Mouse (Mus musculus) lung, postnatal 14 days (tissue): ENCODE measurements around the gene Igsf10.
"Not testable (repeated sequence)": the region's sequence is repeated elsewhere in the genome, so short reads cannot be mapped to it uniquely, and the experiment has no call there.

Source experiments
- DNase-seq: peaks from one replicate; pipeline ENCODE4 v3.0.0; 2021

Igsf10 gene

DNA sequence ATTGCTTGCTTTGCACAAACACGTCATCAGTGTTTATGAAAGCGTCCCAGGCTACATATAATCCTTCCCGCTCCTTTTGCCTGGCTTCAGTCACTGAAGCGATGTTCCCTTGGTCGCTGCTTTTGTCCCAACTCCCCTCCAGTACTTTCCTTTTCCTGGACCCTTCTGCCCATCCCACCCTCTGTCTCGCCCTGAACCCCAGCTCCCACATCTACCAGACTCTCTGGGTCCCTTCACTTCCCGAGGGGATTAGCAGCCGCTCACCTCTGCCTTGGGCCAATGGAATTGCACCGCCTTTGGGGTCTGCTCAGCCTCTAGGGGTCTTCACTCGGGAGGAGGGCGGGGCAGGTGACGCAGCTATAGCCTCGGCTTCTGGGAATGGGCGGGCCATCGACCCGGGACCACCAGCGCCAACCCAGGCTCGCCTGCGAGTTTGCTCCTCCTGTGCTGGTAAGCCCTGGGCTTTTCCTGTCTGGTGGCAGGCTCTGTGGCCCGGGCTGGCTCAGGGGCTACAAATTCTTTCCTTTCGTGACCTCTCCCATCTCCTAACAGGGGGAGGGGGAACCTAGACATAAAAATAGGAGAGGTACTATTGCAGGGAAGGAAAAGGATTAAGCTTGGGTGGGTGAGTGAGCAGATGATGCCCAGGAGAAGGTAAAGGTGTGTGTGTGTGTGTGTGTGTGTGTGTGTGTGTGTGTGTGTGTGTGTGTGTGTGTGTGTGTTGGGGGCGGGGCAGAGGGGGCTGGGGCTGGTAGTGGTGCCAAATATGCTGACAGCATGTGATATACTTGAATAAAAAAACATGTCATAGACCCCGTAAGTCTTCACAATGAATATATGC is at the start of gene Igsf10:
TSS of gene Igsf10 (minus strand) at position 330 of the 841 bp plus-strand sequence.
- peak; percentile 32 for DNase-seq

DNA sequence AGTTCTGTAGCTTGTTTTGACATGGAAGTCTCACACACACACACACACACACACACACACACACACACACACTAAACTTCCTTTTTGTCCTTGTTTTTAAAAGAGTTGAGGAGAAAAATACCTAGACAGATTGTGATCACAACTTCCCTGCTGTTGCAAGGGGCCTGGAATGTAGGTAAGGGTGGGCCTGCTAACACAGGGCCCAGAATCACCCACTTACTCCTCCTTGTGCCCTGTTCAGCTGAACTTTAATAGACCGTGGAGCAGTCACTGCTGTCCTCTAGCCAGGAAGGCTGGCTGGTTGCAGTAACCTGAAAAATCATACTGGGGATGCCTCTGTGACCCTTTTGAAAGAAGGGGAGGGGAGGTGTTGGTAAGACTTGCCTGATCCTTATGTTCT is 41.4 kb upstream of the Igsf10 start:
- DNase-seq: no peak

DNA sequence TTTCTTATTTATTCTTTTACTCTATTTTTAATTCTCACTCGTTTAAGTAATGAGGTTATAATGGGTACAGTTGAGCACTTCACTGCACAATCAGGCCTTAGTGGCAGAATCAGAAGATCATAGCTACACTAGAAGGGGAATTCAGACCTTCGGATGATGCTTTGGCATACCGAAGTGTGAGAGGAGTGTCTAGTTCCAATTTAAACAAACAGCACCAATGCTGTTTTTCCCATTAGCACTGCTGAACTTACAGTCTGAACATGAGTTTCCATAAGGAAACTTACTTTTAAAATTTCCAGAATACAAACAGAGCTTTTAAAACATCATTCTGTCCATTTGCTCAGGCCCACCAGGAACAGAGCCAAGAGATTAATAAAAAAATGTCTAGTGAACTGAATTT is 40.8 kb upstream of the Igsf10 start:
- no peak for DNase-seq

DNA sequence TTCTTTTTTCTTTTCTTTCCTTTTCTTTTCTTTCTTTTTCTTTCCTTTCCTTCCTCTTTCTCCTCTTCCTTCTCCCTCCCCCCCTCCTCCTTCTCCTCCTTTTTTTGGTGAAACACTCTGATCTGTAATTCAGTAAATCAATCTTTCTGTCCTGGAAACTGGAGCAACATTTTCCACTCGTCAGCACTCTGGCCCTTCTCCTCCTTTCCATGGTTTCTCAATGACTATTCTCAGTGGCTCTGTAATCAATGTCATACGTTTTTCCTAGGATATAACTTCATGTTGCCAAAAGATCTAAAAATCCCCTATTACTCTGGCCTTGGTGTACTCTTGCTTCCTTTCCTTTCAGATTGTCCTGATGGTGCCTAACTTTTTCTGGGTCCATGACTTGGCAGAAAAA is 40.1 kb upstream of the Igsf10 start:
- no peak for DNase-seq

DNA sequence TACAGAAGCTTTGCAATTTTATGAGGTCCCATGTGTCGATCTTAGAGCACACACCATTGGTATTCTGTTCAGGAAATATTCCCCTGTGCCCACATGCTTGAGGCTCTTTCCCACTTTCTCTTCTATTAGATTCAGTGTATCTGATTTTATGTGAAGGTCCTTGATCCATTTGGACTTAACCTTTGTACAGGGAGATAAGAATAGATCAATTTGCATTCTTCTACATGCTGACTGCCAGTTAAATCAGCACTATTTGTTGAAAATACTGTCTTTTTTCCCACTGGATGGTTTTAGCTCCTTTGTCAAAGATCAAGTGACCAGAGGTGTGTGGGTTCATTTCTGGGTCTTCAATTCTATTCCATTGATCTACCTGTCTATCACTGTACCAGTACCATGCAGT is 34.6 kb upstream of the Igsf10 start:
- not testable (repeated sequence) for DNase-seq

DNA sequence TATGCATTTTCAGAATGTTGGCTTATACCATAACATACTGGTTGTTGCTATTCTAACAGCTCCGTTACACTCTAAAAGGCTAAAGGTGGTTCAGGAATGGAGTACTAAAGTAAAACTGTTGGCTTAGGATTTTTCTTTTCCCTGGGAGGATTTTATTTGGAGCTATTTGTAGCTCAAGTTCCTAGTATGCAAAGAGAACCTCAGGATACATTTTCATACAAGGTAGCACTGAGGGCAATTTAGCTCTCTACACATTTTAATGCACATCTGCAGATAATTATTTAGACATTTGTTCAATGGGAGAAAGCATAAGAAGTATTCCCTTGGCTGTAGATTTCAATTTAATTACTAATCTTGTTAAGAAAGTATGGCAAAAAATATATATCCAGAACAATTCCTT is 17.7 kb upstream of the Igsf10 start:
- DNase-seq: no peak

DNA sequence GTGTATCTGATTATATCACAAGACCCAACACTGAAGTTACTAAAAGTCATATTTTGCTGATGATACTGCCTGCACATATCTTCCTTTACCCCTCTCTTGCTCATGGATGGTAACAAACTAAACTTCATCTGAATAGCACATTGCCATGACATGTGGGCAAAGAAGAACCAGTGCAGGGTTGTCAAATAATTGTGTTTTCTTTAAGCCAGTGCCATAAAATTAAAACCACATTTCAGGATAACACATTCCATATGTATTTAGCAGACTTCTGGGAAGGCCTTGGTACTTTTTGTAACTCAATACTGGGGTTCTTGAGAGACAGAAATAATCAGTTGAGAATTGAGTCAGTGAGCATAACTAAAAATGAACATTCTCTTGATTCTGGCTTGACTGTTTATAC is 15.9 kb upstream of the Igsf10 start:
- DNase-seq: no peak

DNA sequence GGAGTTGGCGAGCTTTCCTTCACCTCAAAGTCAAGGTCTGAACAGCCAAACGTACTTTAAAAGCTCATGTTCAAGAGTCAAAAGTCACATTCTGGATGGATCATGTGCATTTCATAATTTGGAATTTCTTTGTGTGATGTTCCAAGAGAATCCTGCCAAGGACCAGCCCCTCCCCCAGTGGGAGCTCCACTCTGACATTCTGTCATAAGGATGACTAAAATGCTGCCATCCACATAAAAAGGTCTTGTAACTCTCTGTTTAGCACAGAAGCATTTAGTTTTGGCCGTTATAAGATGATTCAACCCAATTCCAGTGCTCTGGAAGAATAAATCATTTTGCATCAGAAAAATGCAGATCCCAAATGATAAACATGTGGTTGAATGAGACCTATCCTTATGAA is 10.0 kb upstream of the Igsf10 start:
- peak; percentile 40 for DNase-seq

DNA sequence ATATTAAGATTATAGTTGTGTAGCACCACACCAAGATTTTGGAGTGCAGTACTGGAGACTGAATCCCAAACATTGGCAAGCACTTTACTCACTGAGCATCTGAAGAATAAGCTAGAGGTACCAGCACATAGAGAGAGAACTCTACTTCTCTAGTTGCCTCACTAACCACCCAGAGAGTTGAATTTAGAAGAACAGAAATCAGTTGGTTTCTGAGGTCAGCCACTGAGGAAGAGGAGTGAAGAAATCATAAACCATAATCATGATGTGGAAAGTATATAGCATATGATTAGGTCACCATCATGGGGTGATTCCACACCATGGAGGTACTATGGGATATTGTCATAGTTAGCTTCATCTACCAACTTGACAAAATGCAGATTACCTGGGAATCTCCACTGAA is 7.6 kb upstream of the Igsf10 start:
- no peak for DNase-seq

DNA sequence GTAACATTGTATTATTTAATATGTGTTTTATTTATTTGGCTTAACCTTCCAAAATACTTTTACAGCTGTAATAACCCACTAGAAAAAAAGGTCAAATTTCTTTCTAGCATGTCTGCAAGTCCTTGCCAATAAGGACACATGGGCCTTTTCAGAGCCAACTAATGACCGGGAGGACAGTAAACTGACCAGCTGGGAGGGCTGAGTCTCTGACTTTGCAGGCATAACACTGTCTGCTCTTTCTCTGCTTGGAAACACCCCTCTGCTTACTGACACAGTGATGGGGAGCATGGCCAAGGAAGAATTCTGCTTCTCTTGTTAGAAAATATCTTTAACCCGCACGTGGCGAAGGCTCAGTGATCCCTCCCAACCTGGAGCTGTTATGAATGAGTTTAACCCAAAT is 1.2 kb downstream of the Igsf10 start:
- peak; percentile 38 for DNase-seq

DNA sequence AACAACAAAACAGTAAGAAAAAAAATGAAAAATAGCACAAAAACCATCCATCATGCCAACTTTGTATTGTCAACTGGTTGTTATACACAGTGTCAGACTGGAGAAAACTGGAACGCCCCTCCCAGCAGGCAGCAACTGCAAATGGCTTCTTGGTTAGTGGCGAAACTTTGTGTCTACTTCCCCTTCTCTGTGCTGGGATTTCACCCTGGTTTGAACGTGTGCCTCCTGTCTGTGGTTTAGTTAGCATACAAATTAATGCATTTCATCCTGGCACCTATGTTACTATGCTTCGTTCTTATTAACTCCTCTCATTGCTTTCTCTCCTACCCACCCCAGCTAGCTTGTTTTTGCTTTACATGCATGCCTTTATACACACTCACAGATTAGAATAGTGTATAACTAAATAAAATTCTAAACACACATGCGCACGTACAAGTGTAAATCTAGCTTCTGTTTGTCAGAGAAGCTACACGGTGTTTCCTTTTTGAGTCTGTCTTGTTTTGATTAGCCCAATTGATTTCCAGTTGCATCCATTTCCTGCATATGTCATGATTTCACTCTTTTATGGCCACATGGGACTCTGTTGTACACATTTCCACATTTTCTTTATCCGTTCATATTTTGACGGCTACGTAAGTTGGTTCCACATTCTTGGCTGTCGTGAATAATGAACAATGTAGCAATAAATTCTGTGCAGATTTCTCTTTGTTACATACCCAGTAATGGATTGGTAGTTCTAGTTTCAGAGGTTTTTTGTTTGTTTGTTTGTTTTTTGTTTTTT is 2.4 kb downstream of the Igsf10 start:
- no peak for DNase-seq

DNA sequence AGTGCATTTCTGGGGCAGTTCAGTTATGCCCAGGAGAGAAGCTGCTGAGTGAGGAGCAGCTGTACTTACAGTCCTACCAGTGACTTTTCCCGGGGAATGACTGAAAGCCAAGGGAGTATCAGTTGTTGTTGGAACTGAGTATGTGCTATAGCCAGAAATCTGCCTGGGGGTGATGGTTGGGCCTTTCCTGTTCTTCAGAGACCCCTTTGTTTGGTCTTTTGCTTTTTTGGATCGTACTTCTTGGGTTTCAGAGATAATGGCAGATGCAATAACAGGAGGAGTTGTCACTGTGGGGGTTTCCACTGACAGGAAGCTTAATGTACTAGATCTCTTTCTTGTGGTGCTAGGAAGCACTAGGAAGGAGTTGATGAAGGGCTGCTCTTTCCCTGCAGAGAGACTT is 15.7 kb downstream of the Igsf10 start:
- DNase-seq: no peak

DNA sequence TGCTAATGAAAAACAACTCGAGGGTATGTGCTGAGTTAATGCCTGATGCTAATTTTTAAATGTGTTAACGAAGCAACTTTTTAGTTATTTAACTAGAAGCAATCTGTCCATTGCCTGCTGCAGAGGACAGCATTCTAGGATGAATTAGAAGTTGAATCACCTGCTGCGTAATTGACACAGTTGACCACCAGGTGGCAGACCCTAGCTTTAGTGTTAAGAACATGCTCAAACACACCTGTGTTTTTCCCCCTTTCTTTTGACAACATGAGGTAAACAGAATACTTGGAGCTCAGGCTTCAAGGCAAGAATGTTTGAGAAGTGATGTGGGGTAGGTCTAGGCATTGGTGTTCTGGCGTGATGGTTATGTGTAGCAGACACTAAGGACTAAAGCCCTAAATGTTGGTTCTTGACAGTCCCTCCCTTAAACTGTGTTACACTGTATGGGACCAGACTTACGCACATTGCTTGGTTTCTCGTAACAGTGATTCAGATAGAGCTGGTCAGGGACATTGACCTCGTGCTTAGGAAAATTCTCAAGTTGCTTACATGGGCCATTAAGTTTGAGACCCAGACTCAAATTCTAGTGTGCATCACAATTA is 22.8 kb downstream of the Igsf10 start:
- peak; percentile 68 for DNase-seq

DNA sequence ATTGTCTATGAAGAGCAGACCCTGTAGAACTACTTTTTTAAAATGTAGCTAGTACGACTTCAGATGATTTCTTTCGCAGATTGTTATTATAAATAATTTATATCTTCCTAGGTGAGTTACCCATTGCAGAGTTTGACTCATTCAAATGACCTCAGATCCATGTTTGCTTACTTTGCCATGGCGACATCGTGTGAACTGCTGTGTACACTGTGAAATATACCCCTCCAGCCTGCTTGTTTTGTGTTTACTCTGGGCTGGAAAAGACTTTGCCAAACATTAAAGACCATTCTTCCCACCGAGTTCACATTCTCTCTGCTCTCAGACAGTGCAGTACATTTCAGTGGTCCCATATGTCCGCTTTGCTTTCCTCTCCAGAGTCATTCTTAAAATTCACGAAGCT is 28.1 kb downstream of the Igsf10 start:
- no peak for DNase-seq

DNA sequence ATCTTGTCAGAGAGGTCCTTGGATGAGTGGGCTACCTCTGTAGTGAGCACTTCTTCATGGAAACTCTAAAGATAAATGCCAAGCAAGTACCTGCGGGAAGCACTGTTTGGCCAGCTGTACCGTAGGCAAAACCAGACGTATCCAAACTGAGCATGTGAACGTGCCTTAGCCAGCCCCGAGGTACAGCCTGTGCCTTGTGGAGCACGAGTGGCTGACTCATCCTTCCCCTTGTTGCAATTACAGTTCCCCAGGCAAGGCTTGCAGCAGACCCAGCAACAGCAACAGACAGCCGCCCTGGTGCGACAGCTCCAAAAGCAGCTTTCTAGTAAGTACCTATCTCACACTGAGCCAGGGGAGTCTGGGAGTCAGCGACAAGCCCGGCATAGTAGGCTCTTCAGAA is 31.6 kb downstream of the Igsf10 start:
- DNase-seq: peak; percentile 12

DNA sequence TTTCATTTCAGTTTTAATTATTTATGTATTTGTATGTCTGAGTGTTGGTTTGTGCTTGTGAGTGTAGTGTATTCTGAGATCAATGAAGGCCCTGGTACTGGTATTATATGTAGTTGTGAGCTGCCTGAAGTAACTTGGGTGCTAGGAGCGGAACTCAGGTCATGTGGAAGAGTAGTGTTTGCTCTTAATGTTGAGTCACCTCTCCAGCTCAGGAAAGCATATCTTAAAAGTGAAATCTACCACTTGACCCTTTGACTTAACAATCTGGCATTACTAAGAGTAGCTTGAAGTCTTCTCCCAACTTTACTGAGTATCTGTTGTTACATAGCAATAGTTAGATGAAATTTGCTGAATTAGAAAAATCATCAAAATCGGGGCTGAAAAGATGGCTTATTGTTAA is 38.7 kb downstream of the Igsf10 start:
- no peak for DNase-seq

DNA sequence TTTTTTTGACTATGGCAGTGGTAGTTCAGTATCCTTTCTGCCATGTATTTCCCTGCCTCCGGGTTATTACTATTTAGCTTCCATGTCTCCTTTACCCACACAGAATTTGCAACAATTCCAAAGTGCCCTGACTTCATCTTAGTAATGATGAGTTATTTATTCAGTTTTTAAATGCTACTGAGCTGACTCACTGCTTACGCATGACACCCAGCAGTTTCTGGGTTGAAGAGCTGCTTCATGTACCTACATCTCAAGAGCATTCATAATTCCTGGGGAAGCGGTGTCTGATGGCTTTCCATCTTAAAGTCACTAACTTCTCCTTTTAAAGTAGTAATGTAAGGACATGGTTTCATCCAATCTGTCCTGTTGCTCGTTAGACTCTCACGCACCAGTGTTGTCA is 39.2 kb downstream of the Igsf10 start:
- no peak for DNase-seq

DNA sequence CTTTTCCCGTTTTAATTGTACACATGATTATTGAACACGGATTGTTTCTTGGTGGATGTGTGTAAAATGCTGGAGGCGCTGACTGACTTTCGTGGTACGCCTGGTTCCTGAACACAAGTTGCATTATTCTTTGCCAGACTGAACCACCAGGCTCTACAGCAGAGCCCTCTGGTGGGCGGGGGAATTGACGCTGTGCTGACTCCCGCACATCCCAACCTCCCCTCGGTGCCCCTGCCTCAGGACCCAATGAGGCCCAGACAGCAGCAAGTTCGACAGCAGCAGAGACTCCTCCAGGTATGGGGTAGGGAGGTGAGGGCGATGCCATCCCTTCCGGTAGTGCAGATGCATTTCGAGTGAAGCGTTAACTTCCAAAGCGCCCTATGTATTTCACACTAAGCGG is 46.5 kb downstream of the Igsf10 start:
- no peak for DNase-seq

DNA sequence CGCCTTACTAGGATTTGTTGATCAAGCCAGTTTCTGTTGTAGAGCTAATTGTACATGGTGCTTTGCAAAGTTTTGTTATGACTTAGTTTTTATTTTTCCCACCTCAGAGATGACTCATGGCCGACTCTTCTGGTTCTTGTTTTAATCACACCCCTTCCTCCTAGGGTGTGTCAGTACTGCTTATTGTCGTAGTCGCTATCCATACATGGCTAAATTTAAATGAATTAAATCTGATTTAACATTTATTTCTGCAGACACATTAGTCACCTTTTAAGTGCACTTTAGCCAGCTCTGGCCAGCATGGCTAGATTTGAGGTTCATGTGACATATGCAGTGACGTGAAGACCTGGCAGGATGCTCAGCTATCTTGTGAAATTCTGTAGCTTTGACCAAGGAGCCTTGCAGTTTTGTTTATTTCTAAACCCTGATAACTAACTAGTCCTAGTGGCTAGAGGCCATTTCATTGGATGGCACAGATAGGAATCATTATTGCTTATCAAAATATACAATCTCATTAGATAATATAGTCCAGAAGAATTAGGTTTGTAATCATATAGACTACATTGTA is 47.5 kb downstream of the Igsf10 start:
- no peak for DNase-seq

DNA sequence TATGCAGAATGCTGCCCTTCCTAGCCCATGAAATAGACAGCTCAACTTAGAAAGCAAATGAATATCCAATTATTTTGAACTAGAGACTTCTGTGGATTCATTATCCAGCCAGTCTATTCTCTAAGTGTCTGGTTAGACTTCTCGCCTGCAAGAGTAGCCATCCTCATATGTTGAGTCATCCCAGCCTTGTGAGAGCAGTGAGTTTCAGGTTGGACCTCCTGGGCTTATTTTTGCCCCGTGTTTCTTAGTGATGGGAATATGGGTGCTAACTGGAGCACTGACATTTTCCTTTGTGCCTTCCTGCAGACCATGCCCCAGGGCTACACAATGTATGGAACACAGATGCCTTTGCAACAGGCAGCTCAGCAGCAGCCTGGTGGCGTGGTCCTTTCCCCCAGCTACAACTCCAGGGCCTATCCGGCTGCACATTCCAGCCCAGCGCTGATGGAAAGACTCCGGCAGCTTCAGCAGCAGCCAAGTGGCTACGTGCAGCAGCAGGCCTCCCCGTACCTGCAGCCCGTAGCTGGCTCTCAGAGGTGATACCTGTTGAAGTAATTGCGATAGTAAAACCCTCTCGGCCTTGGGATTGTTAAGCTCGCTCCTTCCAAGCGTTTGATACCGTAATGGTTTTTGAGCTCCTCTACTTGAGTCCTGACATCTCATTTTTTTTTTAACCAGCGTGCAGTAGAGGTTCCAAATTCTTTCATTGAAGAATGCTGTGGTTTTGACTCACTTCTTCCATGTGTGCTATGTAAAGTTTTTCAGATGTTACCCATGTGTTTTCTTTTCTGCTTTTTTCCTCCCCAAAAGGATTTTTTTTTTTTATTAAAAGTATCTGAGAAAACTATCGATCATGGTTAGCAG is 48.3 kb downstream of the Igsf10 start:
- no peak for DNase-seq

DNA sequence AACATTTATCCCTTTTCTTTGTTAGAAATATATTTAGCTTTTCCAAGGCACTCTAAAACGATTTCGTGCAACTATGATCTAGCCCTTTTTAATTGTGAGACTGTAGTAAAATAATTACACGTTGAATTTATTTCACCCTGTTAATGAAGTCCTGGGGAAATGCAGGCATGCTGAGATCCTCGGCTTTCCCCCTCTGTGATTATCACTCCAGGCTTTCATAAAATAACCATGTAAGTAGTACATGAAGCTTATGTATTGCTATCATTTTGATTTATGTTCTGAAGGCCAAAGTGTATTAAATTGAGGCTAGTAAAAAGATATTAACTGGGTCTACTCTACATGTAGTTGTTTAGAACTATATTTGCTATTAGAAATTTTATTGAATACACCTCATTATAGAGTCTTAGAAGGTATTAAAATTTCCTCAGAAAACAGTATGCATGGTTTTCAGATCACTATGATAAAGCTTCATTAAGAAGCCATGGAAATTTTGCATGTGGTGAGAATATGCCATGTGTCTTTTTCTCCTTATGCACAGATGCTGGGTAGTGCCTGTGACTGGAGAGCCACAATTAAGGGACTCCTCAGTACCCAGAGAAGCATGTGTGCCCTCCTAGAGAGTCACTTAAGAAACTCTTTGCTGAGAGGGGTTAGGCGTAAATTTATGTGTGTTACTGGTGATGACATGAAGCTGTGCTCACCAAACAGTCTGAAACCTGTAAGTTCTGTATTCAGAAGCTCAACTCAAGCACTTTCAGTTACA is 50.6 kb downstream of the Igsf10 start:
- DNase-seq: no peak

DNA sequence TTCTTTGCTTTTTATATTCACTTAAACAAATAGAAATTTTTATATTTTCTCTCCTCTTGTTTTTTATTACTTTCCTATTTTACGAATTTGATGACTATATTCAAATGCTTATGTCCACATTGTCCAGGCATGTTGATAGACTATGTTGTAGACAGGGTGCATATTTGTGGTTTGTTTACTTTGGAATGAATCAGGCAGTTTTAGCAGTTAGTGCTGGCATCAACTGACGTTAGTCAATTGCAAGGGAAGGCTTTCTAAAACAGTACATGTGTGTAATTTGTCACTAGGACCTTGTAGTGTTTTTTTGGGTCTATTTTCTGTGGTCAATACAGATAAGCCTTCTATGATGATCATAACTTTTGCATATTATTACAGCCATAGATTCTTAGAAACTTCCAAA is 53.6 kb downstream of the Igsf10 start:
- no peak for DNase-seq
